Mouse (Mus musculus): ENCODE data around the gene Dcaf6. TPM values are rescaled to one million over a fixed set of nuclear protein-coding genes. Genes with fewer than 3 reads are reported as not detected.
A peak's percentile ranks its signal among the peaks of the same experiment; 100 is the strongest.

Dcaf6 gene
- total and polyA plus RNA-seq, 3 experiments: 8.2 to 17.1 TPM; not detected in 1

- Histone ChIP-seq H3K27me3 (ENCODE audit: control insufficient read depth in 1 of 2, insufficient read depth in 2 of 2, low read length in 2 of 2) (no peaks in the 10 kb centered on the region), H3K4me3 (ENCODE audit: control insufficient read depth in 1 of 2, insufficient read depth in 1 of 2, low read depth in 2 of 2, low read length in 2 of 2) (peak overlapping the region; percentile 85 to 94), H3K36me3 (ENCODE audit: control insufficient read depth in 1 of 2, insufficient read depth in 2 of 2, low read length in 2 of 2) (peaks cover 0 to 13% of the 10 kb centered on the region in 2 experiments; a peak in 2 of 4 replicates), H3K27ac (ENCODE audit: control insufficient read depth, low read depth, low read length) (peak overlapping the region; percentile 68), H3K9ac (ENCODE audit: control insufficient read depth, low read depth, low read length, poor library complexity, severe bottlenecking) (peak overlapping the region; percentile 90), H3K9me3 (replicated peaks; ENCODE audit: insufficient read depth, low read length) (no peaks in the 10 kb centered on the region), H3K79me2 (ENCODE audit: control insufficient read depth, insufficient read depth, low read length, poor library complexity) (peaks cover 33% of the 10 kb centered on the region), H3K4me1 (ENCODE audit: control insufficient read depth in 1 of 2, insufficient read depth in 2 of 2, low read length in 2 of 2) (peaks cover 7 to 10% of the 10 kb centered on the region in 2 experiments)
- TF ChIP-seq JUND (IDR thresholded peaks at IDR 0.05; ENCODE audit: low read depth, low read length) (no peak), MYC (IDR thresholded peaks at IDR 0.05; ENCODE audit: low read depth, low read length) (0 out of 2 replicates have a peak, but pooled peaks have one; percentile 14), MXI1 (IDR thresholded peaks at IDR 0.05; ENCODE audit: low read depth, low read length) (peak; percentile 66; the same call in 1 of the 2 replicates)
- DNase-seq (ENCODE audit: low read depth, low spot score): peak; percentile 59
Measured at GRCm38 (mm10) chr1:165461681-165462080, 1.4 kb upstream of the Dcaf6 start.

DNA sequence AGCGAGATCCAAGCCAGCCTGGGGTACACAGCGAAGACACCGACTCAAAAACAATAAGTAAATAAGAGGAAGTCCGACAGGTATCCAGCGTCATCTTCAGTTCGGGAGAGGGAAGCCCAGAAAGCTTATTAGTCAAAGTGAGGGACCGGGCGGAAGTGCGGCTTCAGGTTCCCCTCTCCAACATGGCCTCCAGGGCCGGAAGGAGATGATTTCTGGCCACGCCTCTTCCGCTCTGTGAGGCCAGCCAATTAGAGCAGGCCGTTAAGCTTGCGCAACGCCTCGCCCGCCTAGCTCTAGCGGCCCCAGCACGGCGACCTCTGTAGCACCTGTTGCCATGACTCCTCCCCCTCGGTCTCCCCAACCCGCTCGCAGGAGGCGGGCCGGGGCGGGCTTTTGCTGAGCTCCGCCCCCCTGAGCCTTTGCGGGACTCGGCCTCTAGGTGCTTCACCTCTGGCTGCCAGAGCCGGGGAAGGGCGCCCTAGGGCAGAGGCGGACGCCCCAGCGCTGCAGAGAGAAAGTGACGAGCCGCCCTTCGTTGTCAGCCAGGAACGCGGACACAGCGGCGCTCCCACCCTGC is 614 bp upstream of the Dcaf6 start:
- peaks cover 7 to 10% of the 10 kb centered on the region in 2 experiments for H3K4me1 ChIP-seq (ENCODE audit: control insufficient read depth in 1 of 2, insufficient read depth in 2 of 2, low read length in 2 of 2)
- DNase-seq (ENCODE audit: low read depth, low spot score): peak; percentile 100
- H3K9ac ChIP-seq (ENCODE audit: control insufficient read depth, low read depth, low read length, poor library complexity, severe bottlenecking): peak overlapping the region; percentile 90
- peak overlapping the region; percentile 94 for H3K27ac ChIP-seq (ENCODE audit: control insufficient read depth, low read depth, low read length)
- H3K9me3 ChIP-seq (replicated peaks; ENCODE audit: insufficient read depth, low read length): no peaks in the 10 kb centered on the region
- peaks cover 0 to 13% of the 10 kb centered on the region in 2 experiments; a peak in 2 of 4 replicates for H3K36me3 ChIP-seq (ENCODE audit: control insufficient read depth in 1 of 2, insufficient read depth in 2 of 2, low read length in 2 of 2)
- H3K4me3 ChIP-seq (ENCODE audit: control insufficient read depth in 1 of 2, insufficient read depth in 1 of 2, low read depth in 2 of 2, low read length in 2 of 2): peak overlapping the region; percentile 85 to 96
- peaks cover 36% of the 10 kb centered on the region for H3K79me2 ChIP-seq (ENCODE audit: control insufficient read depth, insufficient read depth, low read length, poor library complexity)
- no peaks in the 10 kb centered on the region for H3K27me3 ChIP-seq (ENCODE audit: control insufficient read depth in 1 of 2, insufficient read depth in 2 of 2, low read length in 2 of 2)
- TF ChIP-seq MAZ (IDR thresholded peaks at IDR 0.05; ENCODE audit: low read depth, low read length) (no peak; the same call in 1 of the 2 replicates), GATA1 (IDR thresholded peaks at IDR 0.05; ENCODE audit: low read depth, low read length) (no peak), JUND (IDR thresholded peaks at IDR 0.05; ENCODE audit: low read depth, low read length) (no peak), SIN3A (IDR thresholded peaks at IDR 0.05; ENCODE audit: low read length) (peak; percentile 75), MYB (IDR thresholded peaks at IDR 0.05; ENCODE audit: low read depth, low read length) (no peak), CTCF (IDR thresholded peaks at IDR 0.05 in 2 of 3, conservative IDR thresholded peaks at IDR 0.05 in 1 of 3; ENCODE audit: control insufficient read depth in 1 of 3, insufficient read depth in 1 of 3, low read depth in 2 of 3, low read length in 3 of 3, poor library complexity in 1 of 3, severe bottlenecking in 1 of 3) (peak in 2 of 3 experiments; percentile 35 to 36; a peak in 4 of 6 replicates), CHD2 (IDR thresholded peaks at IDR 0.05; ENCODE audit: low read length) (no peak), MXI1 (IDR thresholded peaks at IDR 0.05; ENCODE audit: low read depth, low read length) (no peak; the same call in none of the 2 replicates), USF2 (IDR thresholded peaks at IDR 0.05; ENCODE audit: borderline replicate concordance in 1 of 2, insufficient read depth in 1 of 2, low read depth in 1 of 2, low read length in 2 of 2) (no peak), RAD21 (IDR thresholded peaks at IDR 0.05; ENCODE audit: low read depth, low read length) (no peak; the same call in 1 of the 2 replicates), USF1 (IDR thresholded peaks at IDR 0.05; ENCODE audit: low read depth, low read length) (0 out of 2 replicates have a peak, but pooled peaks have one; percentile 9), TAL1 (IDR thresholded peaks at IDR 0.05; ENCODE audit: low read length) (no peak), NELFE (IDR thresholded peaks at IDR 0.05; ENCODE audit: low read depth, low read length) (peak; percentile 88), ZKSCAN1 (IDR thresholded peaks at IDR 0.05; ENCODE audit: low read depth, low read length) (no peak), KAT2A (conservative IDR thresholded peaks at IDR 0.05; ENCODE audit: low read depth, low read length) (peak; percentile 73; the same call in 1 of the 2 replicates), POLR2A (IDR thresholded peaks at IDR 0.05; ENCODE audit: control insufficient read depth in 1 of 2, insufficient read depth in 1 of 2, low read depth in 1 of 2, low read length in 2 of 2, poor library complexity in 1 of 2) (peak; percentile 71 to 97), BHLHE40 (IDR thresholded peaks at IDR 0.05; ENCODE audit: borderline replicate concordance, low read depth, low read length) (no peak), ZMIZ1 (IDR thresholded peaks at IDR 0.05; ENCODE audit: low read depth, low read length) (peak; percentile 89), GABPA (IDR thresholded peaks at IDR 0.05; ENCODE audit: low read depth, low read length) (no peak), ZNF384 (IDR thresholded peaks at IDR 0.05; ENCODE audit: low read depth, low read length) (no peak), ZC3H11A (IDR thresholded peaks at IDR 0.05; ENCODE audit: low read depth, low read length) (no peak), MYC (IDR thresholded peaks at IDR 0.05; ENCODE audit: low read depth, low read length) (no peak), RCOR1 (IDR thresholded peaks at IDR 0.05; ENCODE audit: low read depth, low read length) (no peak), TCF12 (IDR thresholded peaks at IDR 0.05; ENCODE audit: low read depth, low read length) (peak; percentile 78), SMC3 (IDR thresholded peaks at IDR 0.05; ENCODE audit: low read depth, low read length) (no peak), ETS1 (IDR thresholded peaks at IDR 0.05; ENCODE audit: low read depth, low read length) (no peak; the same call in 1 of the 2 replicates), HCFC1 (IDR thresholded peaks at IDR 0.05; ENCODE audit: low read depth, low read length) (peak; percentile 88), UBTF (IDR thresholded peaks at IDR 0.05; ENCODE audit: borderline replicate concordance, insufficient read depth, low read depth, low read length) (0 out of 2 replicates have a peak, but pooled peaks have one; percentile 75), CHD1 (IDR thresholded peaks at IDR 0.05; ENCODE audit: low read depth, low read length) (0 out of 2 replicates have a peak, but pooled peaks have one; percentile 20)
